Mouse (Mus musculus): Measurements from ENCODE around the gene Vsig2. TPM values are rescaled to one million over a fixed set of nuclear protein-coding genes. Genes with fewer than 3 reads are reported as not detected.

The Vsig2 gene
- 0.36 and 0.75 TPM in 2 replicates for polyA plus RNA-seq (2014; fragmentation: Nextera tagmentation; extraction: Ambion mirVana)

- Histone ChIP-seq H3K27ac (ENCODE audit: low read depth, low read length) (no peak within 1 kb of the TSS), H3K9ac (ENCODE audit: low read length) (no peak within 1 kb of the TSS), H3K4me2 (ENCODE audit: low read depth, low read length, severe bottlenecking) (no peak within 1 kb of the TSS), H3K4me1 (replicated peaks; ENCODE audit: control insufficient read depth, insufficient read depth, low read length) (no peaks in the 10 kb centered on the region), H3K36me3 (ENCODE audit: control insufficient read depth, insufficient read depth, low read length) (no peaks in the 10 kb centered on the region), H3K9me3 (ENCODE audit: control insufficient read depth, low read length) (no peaks in the 10 kb centered on the region), H3K4me3 (ENCODE audit: low read depth, low read length) (no peak within 1 kb of the TSS), H3K27me3 (ENCODE audit: control insufficient read depth, insufficient read depth, low read length) (no peaks in the 10 kb centered on the region)
- no peak for ATAC-seq (replicated peaks; ENCODE audit: low FRiP score)
- 46% methylated on average over 23 of the region's 23 CpGs for WGBS
- no peak for DNase-seq (ENCODE audit: low spot score)
Observed at GRCm38 (mm10) chr9:37539170-37540025, at the start of gene Vsig2. Vsig2 (plus strand) TSS chr9:37539255.

- Histone ChIP-seq H3K4me2 (ENCODE audit: low read depth, low read length, severe bottlenecking) (peak overlapping the region; percentile 64), H3K27ac (ENCODE audit: low read depth, low read length) (peak overlapping the region; percentile 97), H3K27me3 (ENCODE audit: control insufficient read depth, insufficient read depth, low read length) (no peaks in the 10 kb centered on the region), H3K9ac (ENCODE audit: low read length) (peak overlapping the region; percentile 98), H3K4me3 (ENCODE audit: low read depth, low read length) (peak overlapping the region; percentile 99), H3K9me3 (ENCODE audit: control insufficient read depth, low read length) (no peaks in the 10 kb centered on the region), H3K36me3 (ENCODE audit: control insufficient read depth, insufficient read depth, low read length) (no peaks in the 10 kb centered on the region; the same call in 1 of the 2 replicates), H3K4me1 (replicated peaks; ENCODE audit: control insufficient read depth, insufficient read depth, low read length) (no peaks in the 10 kb centered on the region; the same call in 1 of the 2 replicates)
- ATAC-seq (replicated peaks; ENCODE audit: low FRiP score) (peak; percentile 85), DNase-seq (ENCODE audit: low spot score) (peak; percentile 83)
- 1% methylated on average over 71 of the region's 75 CpGs for WGBS
Observed at GRCm38 (mm10) chr9:37489446-37490120, 49.5 kb upstream of the Vsig2 start.

GRCm38 (mm10) chr9:37495761-37496160 is 43.3 kb upstream of the Vsig2 start:
- no peak overlapping the region for H3K4me3 ChIP-seq (ENCODE audit: low read depth, low read length)
- no peak overlapping the region for H3K4me2 ChIP-seq (ENCODE audit: low read depth, low read length, severe bottlenecking)
- H3K9me3 ChIP-seq (ENCODE audit: control insufficient read depth, low read length), result no peaks in the 10 kb centered on the region
- no peaks in the 10 kb centered on the region for H3K4me1 ChIP-seq (replicated peaks; ENCODE audit: control insufficient read depth, insufficient read depth, low read length)
- ATAC-seq (replicated peaks; ENCODE audit: low FRiP score) (no peak), DNase-seq (ENCODE audit: low spot score) (no peak)
- H3K27me3 ChIP-seq (ENCODE audit: control insufficient read depth, insufficient read depth, low read length), result no peaks in the 10 kb centered on the region
- WGBS, result 82% methylated on average over 3 of the region's 3 CpGs
- no peak overlapping the region for H3K27ac ChIP-seq (ENCODE audit: low read depth, low read length)
- H3K9ac ChIP-seq (ENCODE audit: low read length), result no peak overlapping the region
- no peaks in the 10 kb centered on the region; the same call in 1 of the 2 replicates for H3K36me3 ChIP-seq (ENCODE audit: control insufficient read depth, insufficient read depth, low read length)

- no peak overlapping the region for H3K4me2 ChIP-seq (ENCODE audit: low read depth, low read length, severe bottlenecking)
- H3K36me3 ChIP-seq (ENCODE audit: control insufficient read depth, insufficient read depth, low read length), result no peaks in the 10 kb centered on the region; the same call in 1 of the 2 replicates
- ATAC-seq (replicated peaks; ENCODE audit: low FRiP score), result no peak
- no peak for DNase-seq (ENCODE audit: low spot score)
- H3K4me1 ChIP-seq (replicated peaks; ENCODE audit: control insufficient read depth, insufficient read depth, low read length), result no peaks in the 10 kb centered on the region
- no peak overlapping the region for H3K27ac ChIP-seq (ENCODE audit: low read depth, low read length)
- no peaks in the 10 kb centered on the region for H3K9me3 ChIP-seq (ENCODE audit: control insufficient read depth, low read length)
- no peak overlapping the region for H3K9ac ChIP-seq (ENCODE audit: low read length)
- H3K4me3 ChIP-seq (ENCODE audit: low read depth, low read length), result no peak overlapping the region
- no peaks in the 10 kb centered on the region for H3K27me3 ChIP-seq (ENCODE audit: control insufficient read depth, insufficient read depth, low read length)
Observed at GRCm38 (mm10) chr9:37496325-37496724, 42.7 kb upstream of the Vsig2 start.

GRCm38 (mm10) chr9:37500201-37500600 is 38.9 kb upstream of the Vsig2 start:
- no peaks in the 10 kb centered on the region for H3K9me3 ChIP-seq (ENCODE audit: control insufficient read depth, low read length)
- no peak for DNase-seq (ENCODE audit: low spot score)
- H3K27me3 ChIP-seq (ENCODE audit: control insufficient read depth, insufficient read depth, low read length), result no peaks in the 10 kb centered on the region
- H3K4me3 ChIP-seq (ENCODE audit: low read depth, low read length), result no peak overlapping the region
- H3K9ac ChIP-seq (ENCODE audit: low read length), result no peak overlapping the region
- no peak for ATAC-seq (replicated peaks; ENCODE audit: low FRiP score)
- H3K27ac ChIP-seq (ENCODE audit: low read depth, low read length), result no peak overlapping the region
- H3K4me1 ChIP-seq (replicated peaks; ENCODE audit: control insufficient read depth, insufficient read depth, low read length), result no peaks in the 10 kb centered on the region
- H3K4me2 ChIP-seq (ENCODE audit: low read depth, low read length, severe bottlenecking), result no peak overlapping the region
- 75% methylated on average over 3 of the region's 3 CpGs for WGBS
- no peaks in the 10 kb centered on the region; the same call in 1 of the 2 replicates for H3K36me3 ChIP-seq (ENCODE audit: control insufficient read depth, insufficient read depth, low read length)

- H3K27ac ChIP-seq (ENCODE audit: low read depth, low read length), result no peak overlapping the region
- 97% methylated on average over 1 of the region's 1 CpGs for WGBS
- ATAC-seq (replicated peaks; ENCODE audit: low FRiP score) (no peak), DNase-seq (ENCODE audit: low spot score) (no peak)
- no peak overlapping the region for H3K4me2 ChIP-seq (ENCODE audit: low read depth, low read length, severe bottlenecking)
- no peak overlapping the region for H3K4me3 ChIP-seq (ENCODE audit: low read depth, low read length)
- H3K4me1 ChIP-seq (replicated peaks; ENCODE audit: control insufficient read depth, insufficient read depth, low read length), result no peaks in the 10 kb centered on the region
- no peaks in the 10 kb centered on the region for H3K9me3 ChIP-seq (ENCODE audit: control insufficient read depth, low read length)
- H3K36me3 ChIP-seq (ENCODE audit: control insufficient read depth, insufficient read depth, low read length), result no peaks in the 10 kb centered on the region; the same call in 1 of the 2 replicates
- no peak overlapping the region for H3K9ac ChIP-seq (ENCODE audit: low read length)
- H3K27me3 ChIP-seq (ENCODE audit: control insufficient read depth, insufficient read depth, low read length), result no peaks in the 10 kb centered on the region
Observed at GRCm38 (mm10) chr9:37501170-37501569, 37.9 kb upstream of the Vsig2 start.

- no peak overlapping the region for H3K9ac ChIP-seq (ENCODE audit: low read length)
- H3K4me2 ChIP-seq (ENCODE audit: low read depth, low read length, severe bottlenecking), result no peak overlapping the region
- H3K4me3 ChIP-seq (ENCODE audit: low read depth, low read length), result no peak overlapping the region
- no peaks in the 10 kb centered on the region; the same call in 1 of the 2 replicates for H3K4me1 ChIP-seq (replicated peaks; ENCODE audit: control insufficient read depth, insufficient read depth, low read length)
- DNase-seq (ENCODE audit: low spot score) (no peak), ATAC-seq (replicated peaks; ENCODE audit: low FRiP score) (no peak)
- no peaks in the 10 kb centered on the region for H3K9me3 ChIP-seq (ENCODE audit: control insufficient read depth, low read length)
- H3K27ac ChIP-seq (ENCODE audit: low read depth, low read length), result no peak overlapping the region
- no peaks in the 10 kb centered on the region for H3K27me3 ChIP-seq (ENCODE audit: control insufficient read depth, insufficient read depth, low read length)
- no peaks in the 10 kb centered on the region; the same call in 1 of the 2 replicates for H3K36me3 ChIP-seq (ENCODE audit: control insufficient read depth, insufficient read depth, low read length)
Observed at GRCm38 (mm10) chr9:37504348-37504747, 34.7 kb upstream of the Vsig2 start.

GRCm38 (mm10) chr9:37506023-37506422 is 33.0 kb upstream of the Vsig2 start:
- no peak overlapping the region for H3K4me2 ChIP-seq (ENCODE audit: low read depth, low read length, severe bottlenecking)
- no peak for DNase-seq (ENCODE audit: low spot score)
- H3K9ac ChIP-seq (ENCODE audit: low read length), result no peak overlapping the region
- H3K4me1 ChIP-seq (replicated peaks; ENCODE audit: control insufficient read depth, insufficient read depth, low read length), result no peaks in the 10 kb centered on the region; the same call in 1 of the 2 replicates
- no peak overlapping the region for H3K4me3 ChIP-seq (ENCODE audit: low read depth, low read length)
- no peaks in the 10 kb centered on the region for H3K9me3 ChIP-seq (ENCODE audit: control insufficient read depth, low read length)
- H3K27ac ChIP-seq (ENCODE audit: low read depth, low read length), result no peak overlapping the region
- no peaks in the 10 kb centered on the region for H3K27me3 ChIP-seq (ENCODE audit: control insufficient read depth, insufficient read depth, low read length)
- no peak for ATAC-seq (replicated peaks; ENCODE audit: low FRiP score)
- WGBS, result 88% methylated on average over 1 of the region's 1 CpGs
- H3K36me3 ChIP-seq (ENCODE audit: control insufficient read depth, insufficient read depth, low read length), result no peaks in the 10 kb centered on the region; the same call in 1 of the 2 replicates

All from forebrain, embryonic 11.5 days (tissue).